Mouse (Mus musculus) stomach, embryonic 14.5 days (tissue): ENCODE measurements around the gene Chid1. TPM values are rescaled to one million over a fixed set of nuclear protein-coding genes. Genes with fewer than 3 reads are reported as not detected.

Source experiments
- ATAC-seq: fragments of 200-750 bp; cut with Nextera tagmentation; 2 replicates; pipeline ENCODE4 v1.8.0; 2017; ENCODE audit warnings: low read depth, moderate TSS enrichment; ENCODE audit not compliant: insufficient number of reproducible peaks, insufficient read depth, low FRiP score
- H3K27ac ChIP-seq: fragments of 300-500 bp; sonication (generic); 2 replicates; pipeline ENCODE4 v1.5.1; 2014; ENCODE audit warnings: mild to moderate bottlenecking, low read length, moderate library complexity, mixed read lengths
- H3K27me3 ChIP-seq: fragments of 300-500 bp; sonication (generic); 2 replicates; pipeline ENCODE4 v1.6.1; 2014; ENCODE audit warnings: low read length, control low read depth, mixed read lengths; ENCODE audit not compliant: control insufficient read depth, insufficient read depth
- H3K36me3 ChIP-seq: fragments of 300-500 bp; sonication (generic); 2 replicates; pipeline ENCODE4 v1.6.1; 2014; ENCODE audit warnings: mild to moderate bottlenecking, control low read depth, low read length, moderate library complexity, mixed read lengths; ENCODE audit not compliant: control insufficient read depth, insufficient read depth
- H3K4me1 ChIP-seq: fragments of 300-500 bp; sonication (generic); 2 replicates; pipeline ENCODE4 v1.6.1; 2014; ENCODE audit warnings: low read length, control low read depth, mixed read lengths; ENCODE audit not compliant: control insufficient read depth, insufficient read depth
- H3K4me2 ChIP-seq: fragments of 300-500 bp; sonication (generic); replicated peaks from 2 replicates; pipeline ENCODE4 v1.6.1; 2014; ENCODE audit warnings: low read depth, low read length, control low read depth
- H3K4me3 ChIP-seq: fragments of 300-500 bp; sonication (generic); 2 replicates; pipeline ENCODE4 v1.5.1; 2014; ENCODE audit warnings: low read depth, low read length, control low read depth
- H3K9ac ChIP-seq: fragments of 300-500 bp; sonication (generic); replicated peaks from 2 replicates; pipeline ENCODE4 v1.6.1; 2014; ENCODE audit warnings: low read depth, mild to moderate bottlenecking, control low read depth, low read length, moderate library complexity, mixed read lengths
- H3K9me3 ChIP-seq: fragments of 300-500 bp; sonication (generic); 2 replicates; pipeline ENCODE4 v1.6.1; 2016; ENCODE audit warnings: low read depth, low read length, control low read depth; ENCODE audit not compliant: control insufficient read depth
- WGBS: fragments of 180-500 bp; shearing (Covaris S2); extraction: QIAGEN DNeasy Blood & Tissue Kit; methylation state at CpG from one replicate; pipeline ENCODE4 v1.1.7; 2014; 5-methylcytosine and 5-hydroxymethylcytosine counted together
- polyA plus RNA-seq: library from polyadenylated mRNA; unstranded; fragments of >200 nt; fragmentation: Nextera tagmentation; extraction: Ambion mirVana; gene quantifications from 2 replicates; pipeline ENCODE4 v1.2.1, GENCODE M21; 2014

Gene Chid1
- polyA plus RNA-seq, 1 experiment from 2014 or later: 37.4 TPM

GRCm38 (mm10) chr7:141469352-141469751, 70.3 kb downstream of the Chid1 start:
- peak overlapping the region; percentile 92; the same call in 1 of the 2 replicates for H3K27ac ChIP-seq
- peak overlapping the region; percentile 78; the same call in 1 of the 2 replicates for H3K4me3 ChIP-seq
- 85% methylated on average over 6 of the region's 6 CpGs for WGBS
- H3K9me3 ChIP-seq: no peaks in the 10 kb centered on the region
- no peak overlapping the region; the same call in 1 of the 2 replicates for H3K9ac ChIP-seq
- peaks cover under 1% of the 10 kb centered on the region; the same call in 1 of the 2 replicates for H3K27me3 ChIP-seq
- no peak for ATAC-seq
- H3K4me1 ChIP-seq: peaks cover 36% of the 10 kb centered on the region
- peaks cover 31% of the 10 kb centered on the region for H3K36me3 ChIP-seq
- H3K4me2 ChIP-seq: peak overlapping the region; percentile 87

GRCm38 (mm10) chr7:141468522-141469211, 71.0 kb downstream of the Chid1 start:
- H3K27me3 ChIP-seq: peaks cover 8% of the 10 kb centered on the region; the same call in 1 of the 2 replicates
- peak overlapping the region; percentile 92 for H3K27ac ChIP-seq
- peak; percentile 68 for ATAC-seq
- H3K36me3 ChIP-seq: peaks cover 31% of the 10 kb centered on the region
- peak overlapping the region; percentile 70 for H3K9ac ChIP-seq
- H3K9me3 ChIP-seq: no peaks in the 10 kb centered on the region
- 8% methylated on average over 8 of the region's 8 CpGs for WGBS
- H3K4me2 ChIP-seq: peak overlapping the region; percentile 87
- H3K4me1 ChIP-seq: peaks cover 35% of the 10 kb centered on the region
- H3K4me3 ChIP-seq: peak overlapping the region; percentile 78

GRCm38 (mm10) chr7:141468164-141468521, 71.5 kb downstream of the Chid1 start:
- peak overlapping the region; percentile 78 for H3K4me3 ChIP-seq
- peaks cover 10% of the 10 kb centered on the region; the same call in 1 of the 2 replicates for H3K27me3 ChIP-seq
- WGBS: 7% methylated on average over 5 of the region's 5 CpGs
- H3K27ac ChIP-seq: peak overlapping the region; percentile 92
- H3K36me3 ChIP-seq: peaks cover 31% of the 10 kb centered on the region
- H3K4me1 ChIP-seq: peaks cover 35% of the 10 kb centered on the region
- ATAC-seq: no peak
- H3K4me2 ChIP-seq: peak overlapping the region; percentile 87
- H3K9me3 ChIP-seq: no peaks in the 10 kb centered on the region
- peak overlapping the region; percentile 70 for H3K9ac ChIP-seq

GRCm38 (mm10) chr7:141467230-141468030, 72.2 kb downstream of the Chid1 start, which contains the start of gene Cd151:
Cd151 (plus strand) TSS chr7:141467392.
- H3K9me3 ChIP-seq: no peaks in the 10 kb centered on the region
- H3K27ac ChIP-seq: peak within 1 kb of the TSS; percentile 92
- peak within 1 kb of the TSS; percentile 87 for H3K4me2 ChIP-seq
- H3K27me3 ChIP-seq: peaks cover 14% of the 10 kb centered on the region; the same call in 1 of the 2 replicates
- under 1% methylated on average over 52 of the region's 52 CpGs for whole genome bisulfite sequencing
- peak within 1 kb of the TSS; percentile 70 for H3K9ac ChIP-seq
- peaks cover 35% of the 10 kb centered on the region for H3K4me1 ChIP-seq
- ATAC-seq: peak; percentile 80
- H3K36me3 ChIP-seq: peaks cover 25% of the 10 kb centered on the region
- peak within 1 kb of the TSS; percentile 78 for H3K4me3 ChIP-seq

- Histone ChIP-seq H3K9ac (no peak overlapping the region), H3K9me3 (no peaks in the 10 kb centered on the region), H3K4me2 (peak overlapping the region; percentile 87), H3K27ac (peak overlapping the region; percentile 92; the same call in 1 of the 2 replicates), H3K4me1 (peaks cover 36% of the 10 kb centered on the region), H3K36me3 (peaks cover 20% of the 10 kb centered on the region), H3K27me3 (peaks cover 19% of the 10 kb centered on the region; the same call in 1 of the 2 replicates), H3K4me3 (peak overlapping the region; percentile 78)
- 52% methylated on average over 10 of the region's 10 CpGs for WGBS
- ATAC-seq: no peak
Measured at GRCm38 (mm10) chr7:141466607-141467148, 73.0 kb downstream of the Chid1 start.

GRCm38 (mm10) chr7:141466045-141466394, 73.6 kb downstream of the Chid1 start:
- H3K9me3 ChIP-seq: no peaks in the 10 kb centered on the region
- no peak overlapping the region for H3K27ac ChIP-seq
- H3K4me3 ChIP-seq: no peak overlapping the region
- H3K36me3 ChIP-seq: peaks cover 14% of the 10 kb centered on the region
- peaks cover 19% of the 10 kb centered on the region; the same call in 1 of the 2 replicates for H3K27me3 ChIP-seq
- no peak overlapping the region for H3K9ac ChIP-seq
- peaks cover 43% of the 10 kb centered on the region for H3K4me1 ChIP-seq
- no peak overlapping the region for H3K4me2 ChIP-seq
- WGBS: 81% methylated on average over 7 of the region's 7 CpGs
- no peak for ATAC-seq

- ATAC-seq: no peak
- peaks cover 19% of the 10 kb centered on the region; the same call in 1 of the 2 replicates for H3K27me3 ChIP-seq
- H3K4me1 ChIP-seq: peaks cover 45% of the 10 kb centered on the region
- H3K4me2 ChIP-seq: peak overlapping the region; percentile 34; the same call in 1 of the 2 replicates
- no peak overlapping the region for H3K27ac ChIP-seq
- H3K9ac ChIP-seq: no peak overlapping the region
- no peaks in the 10 kb centered on the region for H3K9me3 ChIP-seq
- WGBS: 32% methylated on average over 10 of the region's 10 CpGs
- H3K36me3 ChIP-seq: peaks cover 9% of the 10 kb centered on the region; the same call in 1 of the 2 replicates
- 0 out of 2 replicates have a peak overlapping the region, but pooled peaks have one; percentile 11 for H3K4me3 ChIP-seq
Measured at GRCm38 (mm10) chr7:141465388-141466044, 74.1 kb downstream of the Chid1 start.
